ENCODE assay signal across 20 mouse cellular contexts in the genomic region with DNA sequence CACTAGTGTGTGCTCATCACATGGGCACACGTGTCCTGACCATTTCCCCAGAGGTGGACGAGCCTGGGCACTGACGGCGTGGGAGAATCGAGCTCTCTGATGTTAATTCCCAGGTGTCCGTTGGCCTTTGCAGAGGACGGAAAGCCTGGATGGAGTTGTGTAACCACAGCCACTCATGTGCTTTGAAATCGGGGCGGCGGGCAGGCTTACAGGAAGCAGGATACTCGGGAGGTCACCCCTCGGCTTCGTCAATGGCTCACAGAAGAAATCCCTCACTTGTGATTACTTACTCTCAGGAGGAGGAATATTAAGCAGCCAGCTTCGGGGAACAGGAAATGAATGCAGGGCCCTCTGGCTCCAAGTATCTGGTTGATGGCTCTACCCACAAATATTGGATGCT.
"Had no signal": no experiment of that assay in that cellular context is flagged by ENCODE, and none has a peak within 500 bp of the region (broad histone marks: within the 10 kb centered on the region; RNA-seq: fewer than 3 reads in every experiment).

No protein-coding gene starts in this region.

- ATAC-seq: inflammation-experienced regulatory T-cells, adult 6 months; intestine, embryonic 16.5 days; lung, postnatal 0 days; midbrain, embryonic 15.5 days had no signal

- H3K4me2 ChIP-seq: liver, embryonic 11.5 days; lung, embryonic 14.5 days; midbrain, embryonic 12.5 days; midbrain, embryonic 15.5 days; neural tube, embryonic 13.5 days had no signal

- H3K27ac ChIP-seq: liver, embryonic 15.5 days; midbrain, embryonic 12.5 days; midbrain, embryonic 15.5 days; neural tube, embryonic 13.5 days had no signal

- DNase-seq: kidney, adult 18-20 months; kidney, adult 9 months; kidney, postnatal 14 days; kidney, postnatal 4 days; left cerebral cortex, postnatal 4 days; lung, embryonic 14.5 days; lung, postnatal 4 days; retina, postnatal 1 day; right cerebral cortex, postnatal 25 days; thymus, adult 18-20 months; thymus, postnatal 14 days had no signal

- H3K9me3 ChIP-seq: liver, embryonic 15.5 days; midbrain, embryonic 12.5 days; midbrain, embryonic 15.5 days; neural tube, embryonic 13.5 days had no signal

- H3K36me3 ChIP-seq: liver, embryonic 15.5 days; midbrain, embryonic 12.5 days; midbrain, embryonic 15.5 days; neural tube, embryonic 13.5 days had no signal

- H3K9ac ChIP-seq: liver, embryonic 15.5 days; lung, embryonic 14.5 days; midbrain, embryonic 12.5 days; midbrain, embryonic 15.5 days; neural tube, embryonic 13.5 days had no signal

- H3K27me3 ChIP-seq: midbrain, embryonic 15.5 days; neural tube, embryonic 13.5 days had no signal

- H3K4me1 ChIP-seq: midbrain, embryonic 15.5 days had no signal

- H3K4me3 ChIP-seq: liver, embryonic 15.5 days; midbrain, embryonic 12.5 days; midbrain, embryonic 15.5 days; myocyte; neural tube, embryonic 13.5 days had no signal
